Mouse (Mus musculus) thymus, postnatal 0 days (tissue): ENCODE results near the gene Jup. TPM values are rescaled to one million over a fixed set of nuclear protein-coding genes. Genes with fewer than 3 reads are reported as not detected.
"Not testable (repeated sequence)": the region's sequence is repeated elsewhere in the genome, so short reads cannot be mapped to it uniquely, and the experiment has no call there.

Experiments used
- DNase-seq: peaks from one replicate; pipeline ENCODE4 v3.0.0-alpha.2; 2015; ENCODE audit warnings: low spot score
- polyA plus RNA-seq: library from polyadenylated mRNA; unstranded; fragments of >200 nt; fragmentation: Nextera tagmentation; extraction: Ambion mirVana; gene quantifications from 2 replicates; pipeline ENCODE4 v1.2.1, GENCODE M21; 2015

Jup gene
- polyA plus RNA-seq, 1 experiment from 2014 or later, result 95.3 TPM

- no peak for DNase-seq
These were observed 6.3 kb downstream of the Jup start for GRCm38 (mm10) chr11:100391081-100391883.

- no peak for DNase-seq
These were observed 7.6 kb downstream of the Jup start for GRCm38 (mm10) chr11:100389931-100390445.

GRCm38 (mm10) chr11:100388588-100388987 is 9.0 kb downstream of the Jup start:
- no peak for DNase-seq

GRCm38 (mm10) chr11:100387589-100388375 is 9.8 kb downstream of the Jup start:
- DNase-seq, result no peak

GRCm38 (mm10) chr11:100387111-100387510 is 10.5 kb downstream of the Jup start:
- DNase-seq, result no peak

- DNase-seq, result no peak
These were observed 11.0 kb downstream of the Jup start for GRCm38 (mm10) chr11:100386586-100386985.

GRCm38 (mm10) chr11:100385016-100385415 is 12.5 kb downstream of the Jup start:
- no peak for DNase-seq

GRCm38 (mm10) chr11:100382682-100383081 is 14.9 kb downstream of the Jup start:
- DNase-seq, result no peak

- DNase-seq, result no peak
These were observed 18.3 kb downstream of the Jup start for GRCm38 (mm10) chr11:100379311-100379710.

- DNase-seq, result no peak
These were observed 19.1 kb downstream of the Jup start for GRCm38 (mm10) chr11:100378446-100378845.

- no peak for DNase-seq
These were observed 19.6 kb downstream of the Jup start for GRCm38 (mm10) chr11:100377989-100378388.

- no peak for DNase-seq
These were observed 20.7 kb downstream of the Jup start for GRCm38 (mm10) chr11:100376746-100377389.

GRCm38 (mm10) chr11:100376005-100376404 is 21.6 kb downstream of the Jup start:
- DNase-seq, result no peak

- no peak for DNase-seq
These were observed 22.4 kb downstream of the Jup start for GRCm38 (mm10) chr11:100375127-100375526.

- peak; percentile 19 for DNase-seq
These were observed 25.5 kb downstream of the Jup start for GRCm38 (mm10) chr11:100371981-100372558.

- DNase-seq, result no peak
These were observed 27.7 kb downstream of the Jup start for GRCm38 (mm10) chr11:100369822-100370221.

- DNase-seq, result no peak
These were observed 28.4 kb downstream of the Jup start for GRCm38 (mm10) chr11:100369145-100369544.

- DNase-seq, result peak; percentile 69
These were observed 34.5 kb downstream of the Jup start for GRCm38 (mm10) chr11:100362979-100363562.

GRCm38 (mm10) chr11:100362209-100362978 is 35.2 kb downstream of the Jup start:
- DNase-seq, result peak; percentile 65

- DNase-seq, result not testable (repeated sequence)
These were observed 36.5 kb downstream of the Jup start for GRCm38 (mm10) chr11:100361059-100361458.
